Mouse (Mus musculus) liver, postnatal 0 days (tissue): Measurements from ENCODE around the gene Diras2.

Experiments used
- CTCF ChIP-seq: sonication (generic); IDR thresholded peaks from 2 replicates; pipeline ENCODE4 v1.5.1; 2016; ENCODE audit warnings: antibody characterized with exemption, low read depth
- EP300 ChIP-seq: IDR thresholded peaks from 2 replicates; pipeline ENCODE4 v1.6.1; 2016; ENCODE audit warnings: antibody characterized with exemption, low read depth, mild to moderate bottlenecking

- no peak for TF ChIP-seq EP300
- no peak for TF ChIP-seq CTCF
These were observed 51.9 kb downstream of the Diras2 start for GRCm38 (mm10) chr13:52479146-52479545.
